Mouse (Mus musculus) hindbrain, embryonic 11.5 days (tissue): ENCODE results near the gene Tesk1. TPM values are rescaled to one million over a fixed set of nuclear protein-coding genes. Genes with fewer than 3 reads are reported as not detected.

Experiments
- ATAC-seq: fragments of 200-750 bp; cut with Nextera tagmentation; 2 replicates; pipeline ENCODE4 v1.8.0; 2017; ENCODE audit warnings: mild to moderate bottlenecking, moderate TSS enrichment, moderate library complexity; ENCODE audit not compliant: low FRiP score
- DNase-seq: peaks from one replicate; pipeline ENCODE4 v3.0.0-alpha.2; 2015; ENCODE audit warnings: low spot score
- H3K27ac ChIP-seq: fragments of 300-500 bp; sonication (generic); 2 replicates; pipeline ENCODE4 v1.5.1; 2014; ENCODE audit warnings: mild to moderate bottlenecking, low read depth, low read length
- H3K27me3 ChIP-seq: fragments of 300-500 bp; sonication (generic); 2 replicates; pipeline ENCODE4 v1.6.1; 2014; ENCODE audit warnings: mild to moderate bottlenecking, low read length, moderate library complexity, mixed read lengths; ENCODE audit not compliant: control insufficient read depth, insufficient read depth
- H3K36me3 ChIP-seq: fragments of 300-500 bp; sonication (generic); 2 replicates; pipeline ENCODE4 v1.6.1; 2014; ENCODE audit warnings: mild to moderate bottlenecking, low read length, moderate library complexity, mixed read lengths; ENCODE audit not compliant: control insufficient read depth, insufficient read depth
- H3K4me1 ChIP-seq: fragments of 300-500 bp; sonication (generic); replicated peaks from 2 replicates; pipeline ENCODE4 v1.6.1; 2014; ENCODE audit warnings: low read length, mixed read lengths; ENCODE audit not compliant: control insufficient read depth, insufficient read depth
- H3K4me2 ChIP-seq: fragments of 300-500 bp; sonication (generic); replicated peaks from 2 replicates; pipeline ENCODE4 v1.6.1; 2014; ENCODE audit warnings: mild to moderate bottlenecking, low read depth, low read length
- H3K4me3 ChIP-seq: fragments of 300-500 bp; sonication (generic); 2 replicates; pipeline ENCODE4 v1.5.1; 2014; ENCODE audit warnings: low read depth, low read length
- H3K9ac ChIP-seq: fragments of 300-500 bp; sonication (generic); 2 replicates; pipeline ENCODE4 v1.6.1; 2014; ENCODE audit warnings: low read depth, low read length
- H3K9me3 ChIP-seq: fragments of 300-500 bp; sonication (generic); 2 replicates; pipeline ENCODE4 v1.6.1; 2016; ENCODE audit warnings: low read length; ENCODE audit not compliant: control insufficient read depth
- WGBS: fragments of 180-500 bp; shearing (Covaris S2); extraction: QIAGEN DNeasy Blood & Tissue Kit; methylation state at CpG from one replicate; pipeline ENCODE4 v1.1.7; 2014; 5-methylcytosine and 5-hydroxymethylcytosine counted together
- polyA plus RNA-seq: library from polyadenylated mRNA; unstranded; fragments of >200 nt; fragmentation: Nextera tagmentation; extraction: Ambion mirVana; gene quantifications from 2 replicates; pipeline ENCODE4 v1.2.1, GENCODE M21; 2014

The Tesk1 gene
- polyA plus RNA-seq, 1 experiment from 2014 or later: 10.1 TPM

DNA sequence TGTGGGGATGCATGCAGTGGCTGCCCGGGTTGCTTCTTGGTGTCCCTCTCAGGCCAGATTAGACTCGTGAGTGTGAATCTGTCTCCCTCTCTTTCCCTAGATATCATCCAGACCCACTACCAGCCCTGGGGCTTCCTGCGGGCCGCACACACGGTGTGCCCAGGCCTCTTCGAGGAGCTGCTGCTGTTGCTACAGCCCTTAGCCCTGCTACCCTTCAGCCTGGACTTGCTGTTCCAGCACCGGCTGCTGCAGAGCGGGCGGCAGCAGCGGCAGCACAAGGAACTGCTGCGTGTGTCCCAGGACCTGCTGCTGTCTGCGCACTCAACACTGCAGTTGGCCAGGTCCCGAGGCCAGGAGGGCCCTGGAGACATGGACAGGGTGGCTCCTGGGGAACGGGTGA lies 16.5 kb upstream of the Tesk1 start:
- Histone ChIP-seq H3K9ac (peak overlapping the region; percentile 8; the same call in 1 of the 2 replicates), H3K27me3 (peaks cover 47% of the 10 kb centered on the region), H3K27ac (no peak overlapping the region), H3K36me3 (peaks cover 10% of the 10 kb centered on the region; the same call in 1 of the 2 replicates), H3K4me2 (no peak overlapping the region), H3K4me3 (no peak overlapping the region), H3K9me3 (no peaks in the 10 kb centered on the region), H3K4me1 (peaks cover 9% of the 10 kb centered on the region; the same call in 1 of the 2 replicates)
- ATAC-seq (no peak), DNase-seq (peak; percentile 27)
- 21% methylated on average over 14 of the region's 14 CpGs for WGBS

- DNase-seq (peak; percentile 36), ATAC-seq (peak; percentile 17; the same call in 1 of the 2 replicates)
- Histone ChIP-seq H3K27ac (no peak overlapping the region), H3K4me2 (no peak overlapping the region), H3K4me3 (no peak overlapping the region), H3K9ac (peak overlapping the region; percentile 8; the same call in 1 of the 2 replicates), H3K36me3 (peaks cover 10% of the 10 kb centered on the region; the same call in 1 of the 2 replicates), H3K4me1 (peaks cover 9% of the 10 kb centered on the region; the same call in 1 of the 2 replicates), H3K27me3 (peaks cover 47% of the 10 kb centered on the region), H3K9me3 (no peaks in the 10 kb centered on the region)
- WGBS: 15% methylated on average over 31 of the region's 31 CpGs
Measured at GRCm38 (mm10) chr4:43425648-43426380, 15.9 kb upstream of the Tesk1 start.

- H3K36me3 ChIP-seq: peaks cover 10% of the 10 kb centered on the region; the same call in 1 of the 2 replicates
- 45% methylated on average over 10 of the region's 10 CpGs for WGBS
- peaks cover 47% of the 10 kb centered on the region for H3K27me3 ChIP-seq
- H3K9me3 ChIP-seq: no peaks in the 10 kb centered on the region
- DNase-seq (no peak), ATAC-seq (no peak)
- no peak overlapping the region for H3K27ac ChIP-seq
- H3K4me3 ChIP-seq: no peak overlapping the region
- H3K4me2 ChIP-seq: no peak overlapping the region
- peaks cover 9% of the 10 kb centered on the region; the same call in 1 of the 2 replicates for H3K4me1 ChIP-seq
- no peak overlapping the region for H3K9ac ChIP-seq
Measured at GRCm38 (mm10) chr4:43426487-43426886, 15.3 kb upstream of the Tesk1 start.

DNA sequence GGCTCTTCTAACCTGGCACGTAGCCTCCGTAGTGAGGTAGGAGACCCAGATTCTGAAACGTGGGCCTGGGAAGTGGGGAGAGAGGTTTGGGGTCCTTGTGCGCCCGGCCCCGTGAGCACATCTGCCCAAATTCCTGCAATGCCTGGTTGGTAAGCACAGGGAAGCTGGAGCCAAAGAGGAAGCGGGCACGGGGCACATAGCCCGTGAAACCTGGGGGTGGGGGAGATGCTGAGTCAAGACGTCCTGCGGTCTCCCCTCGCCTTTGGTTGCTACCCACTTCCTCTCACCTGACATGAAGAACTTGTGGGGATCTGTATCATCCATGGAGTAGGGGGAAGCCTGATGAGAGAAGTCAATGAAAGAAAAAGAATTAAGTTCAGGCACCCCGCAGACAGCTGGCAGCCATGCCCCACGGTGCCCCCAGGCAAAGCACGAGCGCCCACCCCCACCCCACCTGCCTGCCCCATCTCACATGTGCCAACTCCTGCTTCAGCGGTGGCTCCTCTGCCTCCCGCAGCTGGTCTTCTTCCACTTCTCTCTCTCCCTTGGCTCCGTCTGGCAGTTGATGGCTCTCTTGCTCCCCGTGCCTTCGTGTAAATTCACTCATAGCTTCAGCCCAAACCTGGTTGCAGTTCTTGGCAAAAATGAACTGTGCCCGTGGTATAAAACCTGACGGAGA lies 14.1 kb upstream of the Tesk1 start:
- Histone ChIP-seq H3K4me2 (0 out of 2 replicates have a peak overlapping the region, but pooled peaks have one; percentile 7), H3K36me3 (peaks cover 5% of the 10 kb centered on the region; the same call in 1 of the 2 replicates), H3K4me1 (peaks cover 9% of the 10 kb centered on the region; the same call in 1 of the 2 replicates), H3K27me3 (peaks cover 47% of the 10 kb centered on the region), H3K4me3 (no peak overlapping the region), H3K9me3 (no peaks in the 10 kb centered on the region), H3K27ac (no peak overlapping the region), H3K9ac (no peak overlapping the region)
- ATAC-seq: no peak
- peak; percentile 24 for DNase-seq
- 23% methylated on average over 23 of the region's 23 CpGs for WGBS

DNA sequence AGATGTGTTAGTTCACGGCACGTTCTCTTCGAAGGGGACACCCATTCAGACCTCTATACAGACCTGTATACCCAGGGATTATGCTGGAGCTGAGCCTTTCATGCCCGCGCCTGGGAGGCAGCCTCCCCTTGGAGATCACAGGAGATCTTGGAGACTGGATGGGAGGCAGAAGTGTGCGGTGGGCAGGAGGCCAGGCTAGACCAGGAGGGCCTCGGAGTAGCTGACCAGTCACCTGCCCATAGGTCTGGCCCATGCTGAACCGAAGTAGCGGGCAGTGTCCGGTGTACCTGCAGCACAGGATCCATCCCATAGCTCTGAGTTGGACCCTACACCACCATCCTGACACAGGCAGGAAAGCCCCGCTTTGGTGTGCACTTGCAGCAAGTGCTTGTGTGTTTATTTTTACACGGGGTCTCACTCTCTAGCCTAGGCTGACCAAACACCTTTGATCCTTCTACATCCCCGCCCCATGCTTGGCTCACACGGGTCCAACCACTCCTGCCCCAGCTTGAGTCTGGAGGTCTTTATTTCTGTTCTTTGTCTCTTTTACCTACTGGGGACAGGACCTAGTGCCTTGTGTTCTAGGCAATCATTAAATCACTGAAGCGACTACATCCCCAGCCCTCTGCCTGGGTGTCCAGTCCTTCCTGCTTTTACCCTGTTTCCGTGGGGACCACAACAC lies 13.4 kb upstream of the Tesk1 start:
- 0 out of 2 replicates have a peak overlapping the region, but pooled peaks have one; percentile 12 for H3K4me2 ChIP-seq
- no peak overlapping the region for H3K4me3 ChIP-seq
- no peaks in the 10 kb centered on the region for H3K9me3 ChIP-seq
- DNase-seq (peak; percentile 38), ATAC-seq (no peak)
- no peak overlapping the region for H3K27ac ChIP-seq
- peaks cover 9% of the 10 kb centered on the region; the same call in 1 of the 2 replicates for H3K4me1 ChIP-seq
- H3K36me3 ChIP-seq: peaks cover 5% of the 10 kb centered on the region; the same call in 1 of the 2 replicates
- H3K27me3 ChIP-seq: peaks cover 47% of the 10 kb centered on the region
- WGBS: 28% methylated on average over 16 of the region's 16 CpGs
- no peak overlapping the region for H3K9ac ChIP-seq

DNA sequence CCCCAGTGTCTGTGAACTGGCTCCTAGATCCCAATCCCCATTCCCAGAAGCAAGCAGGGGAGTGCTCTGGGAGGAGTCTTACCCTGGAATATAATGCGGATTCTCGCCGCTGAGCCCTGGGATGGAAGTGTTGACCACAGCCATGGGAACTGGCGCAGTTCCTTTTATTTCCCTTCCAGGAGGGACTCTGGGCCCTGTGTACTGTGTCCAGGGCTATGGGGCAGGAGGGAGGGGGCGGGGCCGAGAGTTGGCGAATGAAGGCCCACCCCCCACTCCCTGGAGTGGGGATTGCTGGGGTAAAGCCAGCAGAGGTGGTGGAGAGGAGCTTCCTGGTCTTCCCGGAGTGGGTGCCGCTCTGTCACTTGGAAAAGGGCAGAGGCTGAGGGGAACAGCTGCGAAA lies 12.8 kb upstream of the Tesk1 start, which contains the start of gene Fam166b:
Gene Fam166b, minus strand, starts transcription at position 189 of the 400 bp plus-strand sequence.
- H3K4me3 ChIP-seq: no peak within 1 kb of the TSS
- peak within 1 kb of the TSS; percentile 12; the same call in 1 of the 2 replicates for H3K4me2 ChIP-seq
- H3K27me3 ChIP-seq: peaks cover 42% of the 10 kb centered on the region

GRCm38 (mm10) chr4:43431690-43432089 lies 10.0 kb upstream of the Tesk1 start:
- Histone ChIP-seq H3K27ac (peak overlapping the region; percentile 67; the same call in 1 of the 2 replicates), H3K9ac (no peak overlapping the region), H3K4me1 (peaks cover 3% of the 10 kb centered on the region; the same call in 1 of the 2 replicates), H3K27me3 (peaks cover 16% of the 10 kb centered on the region), H3K36me3 (no peaks in the 10 kb centered on the region), H3K4me3 (no peak overlapping the region), H3K9me3 (no peaks in the 10 kb centered on the region), H3K4me2 (no peak overlapping the region)
- DNase-seq (peak; percentile 91), ATAC-seq (peak; percentile 55; the same call in 1 of the 2 replicates)
- WGBS: 3% methylated on average over 4 of the region's 4 CpGs

More for the DNA sequence above, 12.8 kb upstream of the Tesk1 start, which contains the start of gene Fam166b:
- H3K4me1 ChIP-seq: peaks cover 9% of the 10 kb centered on the region; the same call in 1 of the 2 replicates
- peaks cover 5% of the 10 kb centered on the region; the same call in 1 of the 2 replicates for H3K36me3 ChIP-seq
- no peak within 1 kb of the TSS for H3K27ac ChIP-seq
- no peak for ATAC-seq
- 10% methylated on average over 10 of the region's 10 CpGs for WGBS
- peak; percentile 36 for DNase-seq
- H3K9me3 ChIP-seq: no peaks in the 10 kb centered on the region
- no peak within 1 kb of the TSS for H3K9ac ChIP-seq

- Histone ChIP-seq H3K4me3 (no peak overlapping the region), H3K27ac (no peak overlapping the region), H3K4me2 (no peak overlapping the region), H3K36me3 (no peaks in the 10 kb centered on the region), H3K4me1 (0 out of 2 replicates have a peak, but pooled peaks cover 3% of the 10 kb centered on the region), H3K9ac (no peak overlapping the region), H3K27me3 (peaks cover 5% of the 10 kb centered on the region; the same call in 1 of the 2 replicates), H3K9me3 (no peaks in the 10 kb centered on the region)
- ATAC-seq (no peak), DNase-seq (no peak)
- 86% methylated on average over 1 of the region's 1 CpGs for WGBS
Measured at GRCm38 (mm10) chr4:43432832-43433231, 8.9 kb upstream of the Tesk1 start.
